Mouse (Mus musculus) induced T-regulatory cell, adult 2 months (primary cell): ENCODE data around the gene Myh7.
"Not testable (repeated sequence)": the region's sequence is repeated elsewhere in the genome, so short reads cannot be mapped to it uniquely, and the experiment has no call there.

ENCODE experiments used
- DNase-seq: peaks from one replicate; pipeline ENCODE4 v3.0.0-alpha.2; 2012; ENCODE audit warnings: low read depth

Myh7 gene

GRCm38 (mm10) chr14:54994136-54994868 is at the start of gene Myh7:
Gene Myh7 (minus strand): TSS chr14:54994626.
- DNase-seq: no peak

GRCm38 (mm10) chr14:55043694-55044093 is 49.3 kb upstream of the Myh7 start:
- not testable (repeated sequence) for DNase-seq

- DNase-seq: no peak
Measured at GRCm38 (mm10) chr14:55032695-55033225, 38.3 kb upstream of the Myh7 start.

GRCm38 (mm10) chr14:55029034-55029698 is 34.7 kb upstream of the Myh7 start:
- DNase-seq: peak; percentile 65

- no peak for DNase-seq
Measured at GRCm38 (mm10) chr14:55028333-55028835, 34.0 kb upstream of the Myh7 start.

- DNase-seq: no peak
Measured at GRCm38 (mm10) chr14:55027653-55028052, 33.2 kb upstream of the Myh7 start.

- DNase-seq: no peak
Measured at GRCm38 (mm10) chr14:55027251-55027650, 32.8 kb upstream of the Myh7 start.

GRCm38 (mm10) chr14:55025527-55025926 is 31.1 kb upstream of the Myh7 start:
- DNase-seq: peak; percentile 44

GRCm38 (mm10) chr14:55024236-55024635 is 29.8 kb upstream of the Myh7 start:
- DNase-seq: peak; percentile 73

GRCm38 (mm10) chr14:55023011-55023410 is 28.6 kb upstream of the Myh7 start:
- DNase-seq: no peak

- no peak for DNase-seq
Measured at GRCm38 (mm10) chr14:55020394-55020793, 26.0 kb upstream of the Myh7 start.

GRCm38 (mm10) chr14:55016876-55017275 is 22.4 kb upstream of the Myh7 start:
- DNase-seq: no peak

- no peak for DNase-seq
Measured at GRCm38 (mm10) chr14:55015767-55016111, 21.3 kb upstream of the Myh7 start.

GRCm38 (mm10) chr14:55014991-55015766 is 20.8 kb upstream of the Myh7 start, which contains the start of gene Ngdn:
Gene Ngdn (plus strand): TSS chr14:55015454.
- DNase-seq: peak; percentile 99

GRCm38 (mm10) chr14:55014591-55014990 is 20.2 kb upstream of the Myh7 start:
- no peak for DNase-seq

GRCm38 (mm10) chr14:55011116-55011515 is 16.7 kb upstream of the Myh7 start:
- DNase-seq: peak; percentile 53

GRCm38 (mm10) chr14:55008417-55008816 is 14.0 kb upstream of the Myh7 start:
- DNase-seq: no peak

GRCm38 (mm10) chr14:55007120-55007908 is 12.9 kb upstream of the Myh7 start:
- no peak for DNase-seq

- no peak for DNase-seq
Measured at GRCm38 (mm10) chr14:55006541-55006940, 12.1 kb upstream of the Myh7 start.

GRCm38 (mm10) chr14:55005967-55006366 is 11.5 kb upstream of the Myh7 start:
- DNase-seq: no peak

- DNase-seq: no peak
Measured at GRCm38 (mm10) chr14:55005506-55005905, 11.1 kb upstream of the Myh7 start.
